Mouse (Mus musculus): ENCODE measurements at regions not wholly inside any gene's neighbourhood (a gene's known extent, or its start where the extent isn't known, plus 50 kb on each side); places are given as distances from the start of the nearest gene placed in this dataset.

GRCm38 (mm10) chr6:106876690-106877089, 76.8 kb upstream of the Crbn start:
- DNase-seq: no peak

GRCm38 (mm10) chr6:106891879-106892638, 92.2 kb upstream of the Crbn start:
- DNase-seq: no peak

GRCm38 (mm10) chr6:106892639-106892934, 92.7 kb upstream of the Crbn start:
- no peak for DNase-seq

GRCm38 (mm10) chr6:106903953-106904683, 104.2 kb upstream of the Crbn start:
- no peak for DNase-seq

- no peak for DNase-seq
These were observed 115.2 kb upstream of the Crbn start for GRCm38 (mm10) chr6:106915121-106915520.

- no peak for DNase-seq
These were observed 116.9 kb upstream of the Crbn start for GRCm38 (mm10) chr6:106916683-106917289.

GRCm38 (mm10) chr6:106920951-106921350, 121.1 kb upstream of the Crbn start:
- DNase-seq: no peak

- DNase-seq: no peak
These were observed 125.6 kb upstream of the Crbn start for GRCm38 (mm10) chr6:106925486-106925885.

- no peak for DNase-seq
These were observed 133.7 kb upstream of the Crbn start for GRCm38 (mm10) chr6:106933584-106933983.

GRCm38 (mm10) chr6:106946227-106946927, 146.5 kb upstream of the Crbn start:
- no peak for DNase-seq

- no peak for DNase-seq
These were observed 151.0 kb upstream of the Crbn start for GRCm38 (mm10) chr6:106950909-106951308.

GRCm38 (mm10) chr6:106961320-106961719, 161.4 kb upstream of the Crbn start:
- no peak for DNase-seq

GRCm38 (mm10) chr6:106964337-106964736, 164.5 kb upstream of the Crbn start:
- DNase-seq: no peak

- no peak for DNase-seq
These were observed 175.6 kb upstream of the Crbn start for GRCm38 (mm10) chr6:106975439-106975838.

GRCm38 (mm10) chr6:106978721-106979120, 178.8 kb upstream of the Crbn start:
- no peak for DNase-seq

- DNase-seq: no peak
These were observed 179.9 kb upstream of the Crbn start for GRCm38 (mm10) chr6:106979755-106980154.

- no peak for DNase-seq
These were observed 180.3 kb upstream of the Crbn start for GRCm38 (mm10) chr6:106980188-106980587.

GRCm38 (mm10) chr6:106981232-106981631, 181.4 kb upstream of the Crbn start:
- DNase-seq: no peak

GRCm38 (mm10) chr6:106985132-106985801, 185.4 kb upstream of the Crbn start:
- DNase-seq: no peak

- DNase-seq: no peak
These were observed 191.7 kb upstream of the Crbn start for GRCm38 (mm10) chr6:106991586-106991985.

GRCm38 (mm10) chr6:107004406-107005120, 204.7 kb upstream of the Crbn start:
- no peak for DNase-seq

- DNase-seq: no peak
These were observed 210.9 kb upstream of the Crbn start for GRCm38 (mm10) chr6:107010785-107011184.
